Mouse (Mus musculus) neural tube, embryonic 10.5 days (tissue): Measurements from ENCODE around the gene Prss33.
"Not testable (repeated sequence)": the region's sequence is repeated elsewhere in the genome, so short reads cannot be mapped to it uniquely, and the experiment has no call there.

Source experiments
- DNase-seq: peaks from one replicate; pipeline ENCODE4 v3.0.0-alpha.2; 2017; ENCODE audit warnings: low spot score; ENCODE audit errors: extremely low spot score

Gene Prss33

GRCm38 (mm10) chr17:23836006-23836575, at the start of gene Prss33:
TSS of gene Prss33 (minus strand) at chr17:23836056.
- DNase-seq = no peak

- not testable (repeated sequence) for DNase-seq
Measured at GRCm38 (mm10) chr17:23880576-23880975, 44.7 kb upstream of the Prss33 start, which contains the start of the genes Dcpp1 and Dcpp2. TSS of gene Dcpp1 (plus strand) at chr17:23880876. TSS of gene Dcpp2 (plus strand) at chr17:23880880.

- DNase-seq = no peak
Measured at GRCm38 (mm10) chr17:23877166-23877565, 41.3 kb upstream of the Prss33 start.

- no peak for DNase-seq
Measured at GRCm38 (mm10) chr17:23876741-23877140, 40.9 kb upstream of the Prss33 start.

GRCm38 (mm10) chr17:23873884-23874856, 38.3 kb upstream of the Prss33 start:
- DNase-seq = peak; percentile 53

GRCm38 (mm10) chr17:23868513-23868912, 32.7 kb upstream of the Prss33 start:
- DNase-seq = no peak

GRCm38 (mm10) chr17:23867756-23868155, 31.9 kb upstream of the Prss33 start, which contains the start of gene Prss21:
TSS of gene Prss21 (plus strand) at chr17:23868056.
- DNase-seq = no peak

- DNase-seq = no peak
Measured at GRCm38 (mm10) chr17:23862926-23863325, 27.1 kb upstream of the Prss33 start.

GRCm38 (mm10) chr17:23857913-23858312, 22.1 kb upstream of the Prss33 start:
- DNase-seq = no peak

- DNase-seq = no peak
Measured at GRCm38 (mm10) chr17:23857193-23857592, 21.3 kb upstream of the Prss33 start.

- no peak for DNase-seq
Measured at GRCm38 (mm10) chr17:23854229-23854765, 18.4 kb upstream of the Prss33 start.

- DNase-seq = peak; percentile 42
Measured at GRCm38 (mm10) chr17:23853292-23853691, 17.4 kb upstream of the Prss33 start.

GRCm38 (mm10) chr17:23850853-23851749, 15.2 kb upstream of the Prss33 start:
- DNase-seq = peak; percentile 75

- no peak for DNase-seq
Measured at GRCm38 (mm10) chr17:23850028-23850427, 14.2 kb upstream of the Prss33 start.

- peak; percentile 64 for DNase-seq
Measured at GRCm38 (mm10) chr17:23843812-23844273, 8.0 kb upstream of the Prss33 start, which contains the start of the genes Prss32 and Prss41. TSS of gene Prss32 (plus strand) at chr17:23843855. TSS of gene Prss41 (minus strand) at chr17:23844172.

GRCm38 (mm10) chr17:23843141-23843811, 7.4 kb upstream of the Prss33 start:
- DNase-seq = no peak

- peak; percentile 51 for DNase-seq
Measured at GRCm38 (mm10) chr17:23841145-23841544, 5.3 kb upstream of the Prss33 start.

- DNase-seq = no peak
Measured at GRCm38 (mm10) chr17:23831201-23831600, 4.7 kb downstream of the Prss33 start.

- peak; percentile 89 for DNase-seq
Measured at GRCm38 (mm10) chr17:23829064-23829619, 6.7 kb downstream of the Prss33 start, which contains the start of gene Elob. TSS of gene Elob (minus strand) at chr17:23829136.
